Mouse (Mus musculus): ENCODE results near the gene Spats1. TPM values are rescaled to one million over a fixed set of nuclear protein-coding genes. Genes with fewer than 3 reads are reported as not detected.
"Not testable (repeated sequence)": the region's sequence is repeated elsewhere in the genome, so short reads cannot be mapped to it uniquely, and the experiment has no call there.

Spats1 gene
- polyA plus RNA-seq, 1 experiment from 2014 or later, result 0.52 TPM

DNA sequence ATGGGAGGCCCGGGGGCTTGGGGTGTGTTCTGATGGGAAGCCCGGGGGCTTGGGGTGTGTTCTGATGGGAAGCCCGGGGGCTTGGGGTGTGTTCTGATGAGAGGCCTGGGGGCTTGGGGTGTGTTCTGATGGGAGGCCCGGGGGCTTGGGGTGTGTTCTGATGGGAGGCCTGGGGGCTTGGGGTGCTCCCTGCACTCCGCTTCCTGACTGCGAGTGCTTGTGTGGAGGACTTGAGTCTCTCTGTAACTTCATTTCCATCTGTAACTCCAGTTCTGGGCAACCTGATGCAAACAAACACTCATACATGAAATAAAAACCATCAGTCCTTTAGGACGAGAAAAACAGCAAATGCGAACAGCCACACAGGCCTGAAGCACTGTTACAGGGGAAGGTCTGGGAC, 16.2 kb downstream of the Spats1 start:
- H3K9me3 ChIP-seq, result no peaks in the 10 kb centered on the region
- no peaks in the 10 kb centered on the region for H3K36me3 ChIP-seq
- H3K27ac ChIP-seq, result no peak overlapping the region
- H3K4me2 ChIP-seq, result no peak overlapping the region
- H3K9ac ChIP-seq, result no peak overlapping the region
- H3K4me3 ChIP-seq, result no peak overlapping the region
- H3K27me3 ChIP-seq, result no peaks in the 10 kb centered on the region
- H3K4me1 ChIP-seq, result no peaks in the 10 kb centered on the region
- 73% methylated on average over 8 of the region's 8 CpGs for WGBS
- no peak for ATAC-seq (ENCODE audit: borderline replicate concordance, extremely low read depth, low FRiP score, low TSS enrichment)

DNA sequence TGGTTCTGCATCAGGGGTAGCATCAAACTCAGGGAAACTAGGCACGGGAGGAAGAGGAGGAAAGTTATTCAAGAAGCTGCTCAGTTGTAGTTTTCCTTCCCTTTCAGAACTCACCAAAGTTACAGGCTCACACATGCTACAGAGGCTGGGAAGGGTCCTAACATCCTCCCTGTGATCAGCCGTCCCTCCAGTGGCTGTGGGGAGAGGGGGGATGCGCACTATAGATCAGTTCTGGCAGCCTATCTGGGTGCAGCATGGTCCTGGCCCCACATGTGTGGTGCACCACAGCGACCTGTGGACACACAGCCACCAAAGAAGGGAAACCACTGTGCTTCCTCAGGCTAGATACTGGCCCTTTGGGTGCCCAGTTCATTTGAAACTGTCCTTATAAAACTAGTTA, 16.7 kb downstream of the Spats1 start:
- 81% methylated on average over 4 of the region's 4 CpGs for WGBS
- Histone ChIP-seq H3K9me3 (no peaks in the 10 kb centered on the region), H3K4me3 (no peak overlapping the region), H3K4me2 (no peak overlapping the region), H3K27me3 (no peaks in the 10 kb centered on the region), H3K9ac (no peak overlapping the region), H3K4me1 (no peaks in the 10 kb centered on the region), H3K27ac (no peak overlapping the region), H3K36me3 (no peaks in the 10 kb centered on the region)
- ATAC-seq (ENCODE audit: borderline replicate concordance, extremely low read depth, low FRiP score, low TSS enrichment), result no peak

DNA sequence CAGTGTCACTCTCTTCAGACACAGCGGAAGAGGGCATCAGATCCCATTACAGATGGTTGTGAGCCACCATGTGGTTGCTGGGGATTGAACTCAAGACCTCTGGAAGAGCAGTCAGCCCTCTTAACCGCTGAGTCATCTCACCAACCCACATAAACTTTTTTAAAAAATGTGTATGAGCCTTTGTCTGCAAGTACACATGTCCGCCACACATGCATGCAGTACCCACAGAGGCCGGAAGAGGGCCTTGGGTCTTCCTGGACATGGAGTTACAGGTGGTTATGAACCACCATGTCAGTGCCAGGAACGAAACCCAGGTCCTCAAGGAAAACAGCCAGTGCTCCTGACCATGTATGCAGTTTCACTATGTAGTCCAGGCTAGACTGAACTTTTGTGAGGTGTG, 17.7 kb downstream of the Spats1 start:
- no peak overlapping the region for H3K27ac ChIP-seq
- H3K4me1 ChIP-seq, result no peaks in the 10 kb centered on the region
- no peaks in the 10 kb centered on the region for H3K9me3 ChIP-seq
- no peak overlapping the region for H3K9ac ChIP-seq
- H3K4me2 ChIP-seq, result no peak overlapping the region
- H3K4me3 ChIP-seq, result no peak overlapping the region
- H3K36me3 ChIP-seq, result no peaks in the 10 kb centered on the region
- H3K27me3 ChIP-seq, result no peaks in the 10 kb centered on the region
- no peak for ATAC-seq (ENCODE audit: borderline replicate concordance, extremely low read depth, low FRiP score, low TSS enrichment)
- 86% methylated on average over 5 of the region's 5 CpGs for WGBS

DNA sequence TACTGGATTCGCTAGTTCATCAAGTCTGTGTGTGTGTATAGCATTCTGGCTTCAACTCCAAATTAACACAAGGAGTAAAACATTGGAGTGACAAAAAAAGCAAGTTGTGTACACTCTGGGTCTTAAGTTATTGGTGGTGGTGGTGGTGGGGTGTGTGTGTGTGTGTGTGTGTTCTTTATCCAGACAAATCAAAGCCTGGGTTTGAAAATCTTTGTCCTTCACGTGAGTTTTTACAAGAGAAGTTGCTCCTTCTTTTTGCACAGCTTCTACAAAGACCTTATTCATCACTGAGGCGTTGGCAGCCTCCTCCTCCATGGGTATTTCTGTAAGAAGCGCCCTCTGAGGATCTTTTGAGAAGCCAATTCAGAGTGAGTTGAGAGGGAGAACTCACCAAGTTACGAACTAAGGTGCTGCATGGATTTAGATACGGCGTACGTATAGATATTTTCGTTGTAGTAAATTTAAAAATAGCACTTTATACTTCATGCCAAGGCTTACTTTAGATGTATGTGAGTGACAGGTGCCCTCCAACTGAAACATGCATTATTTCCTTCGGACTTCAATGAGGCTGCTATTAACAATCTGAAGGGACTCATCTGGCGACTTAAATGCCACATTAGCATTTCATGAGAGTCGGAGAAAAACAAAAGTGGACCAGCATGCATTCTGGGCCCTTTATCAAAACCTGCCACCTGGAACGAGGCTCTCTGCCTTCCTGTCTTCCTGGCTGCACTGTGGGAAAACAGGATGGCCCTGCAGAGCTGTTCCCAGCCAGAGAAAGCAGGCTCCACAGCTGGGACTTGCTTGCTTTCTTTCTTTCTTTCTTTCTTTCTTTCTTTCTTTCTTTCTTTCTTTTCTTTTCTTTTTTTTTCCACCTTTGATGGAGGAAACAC, 18.7 kb downstream of the Spats1 start:
- H3K9me3 ChIP-seq, result no peaks in the 10 kb centered on the region
- no peak for ATAC-seq (ENCODE audit: borderline replicate concordance, extremely low read depth, low FRiP score, low TSS enrichment)
- no peak overlapping the region for H3K4me3 ChIP-seq
- H3K4me1 ChIP-seq, result no peaks in the 10 kb centered on the region
- no peaks in the 10 kb centered on the region for H3K36me3 ChIP-seq
- H3K9ac ChIP-seq, result no peak overlapping the region
- H3K27ac ChIP-seq, result no peak overlapping the region
- 59% methylated on average over 13 of the region's 13 CpGs for WGBS
- H3K4me2 ChIP-seq, result no peak overlapping the region
- H3K27me3 ChIP-seq, result no peaks in the 10 kb centered on the region

DNA sequence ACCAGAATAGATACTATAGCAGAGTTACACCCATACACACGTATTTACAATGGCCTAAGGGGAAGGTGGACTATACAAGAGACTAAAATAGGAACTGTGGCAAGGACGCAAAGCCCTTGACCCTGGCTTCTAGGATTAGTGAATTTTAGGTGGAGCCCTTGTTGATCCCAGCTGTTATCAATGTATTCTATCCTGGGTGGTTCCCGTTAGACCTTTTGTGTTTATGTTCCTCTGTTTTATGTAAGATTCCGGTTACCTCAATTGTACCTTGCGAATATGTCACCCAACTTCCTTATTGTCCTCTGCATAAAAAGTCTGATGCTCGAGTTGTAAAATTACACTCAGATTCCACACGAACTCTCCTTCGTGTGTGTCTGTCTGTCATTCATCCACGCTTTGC, 19.4 kb downstream of the Spats1 start:
- not testable (repeated sequence) for H3K4me2 ChIP-seq; H3K9me3 ChIP-seq; H3K9ac ChIP-seq; H3K36me3 ChIP-seq; H3K27me3 ChIP-seq; H3K4me1 ChIP-seq; H3K27ac ChIP-seq; ATAC-seq (ENCODE audit: borderline replicate concordance, extremely low read depth, low FRiP score, low TSS enrichment); H3K4me3 ChIP-seq
- WGBS, result 80% methylated on average over 9 of the region's 9 CpGs

DNA sequence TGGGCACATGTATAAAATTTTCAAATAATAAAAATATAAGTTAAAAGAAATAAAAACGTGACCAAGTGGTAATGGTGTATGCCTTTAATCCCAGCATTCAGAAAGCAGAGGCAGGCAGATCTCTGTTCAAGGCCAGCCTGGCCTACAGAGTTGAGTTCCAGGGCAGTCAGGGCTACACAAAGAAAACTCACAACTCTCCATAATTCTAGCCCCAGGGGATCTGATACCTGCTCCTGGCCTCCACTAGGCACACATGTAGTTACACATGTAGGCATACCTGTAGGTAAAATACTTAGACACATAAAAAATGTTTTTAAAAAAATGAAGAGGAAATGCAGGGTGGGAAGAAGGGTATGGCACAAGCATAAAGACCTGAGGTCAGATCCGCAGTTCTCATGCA, 20.4 kb downstream of the Spats1 start:
- no peak overlapping the region for H3K4me2 ChIP-seq
- no peak overlapping the region for H3K4me3 ChIP-seq
- no peaks in the 10 kb centered on the region for H3K4me1 ChIP-seq
- 0 out of 2 replicates have a peak, but pooled peaks cover under 1% of the 10 kb centered on the region for H3K36me3 ChIP-seq
- 84% methylated on average over 2 of the region's 2 CpGs for WGBS
- H3K27ac ChIP-seq, result no peak overlapping the region
- H3K9ac ChIP-seq, result no peak overlapping the region
- no peak for ATAC-seq (ENCODE audit: borderline replicate concordance, extremely low read depth, low FRiP score, low TSS enrichment)
- no peaks in the 10 kb centered on the region for H3K9me3 ChIP-seq
- no peaks in the 10 kb centered on the region for H3K27me3 ChIP-seq

DNA sequence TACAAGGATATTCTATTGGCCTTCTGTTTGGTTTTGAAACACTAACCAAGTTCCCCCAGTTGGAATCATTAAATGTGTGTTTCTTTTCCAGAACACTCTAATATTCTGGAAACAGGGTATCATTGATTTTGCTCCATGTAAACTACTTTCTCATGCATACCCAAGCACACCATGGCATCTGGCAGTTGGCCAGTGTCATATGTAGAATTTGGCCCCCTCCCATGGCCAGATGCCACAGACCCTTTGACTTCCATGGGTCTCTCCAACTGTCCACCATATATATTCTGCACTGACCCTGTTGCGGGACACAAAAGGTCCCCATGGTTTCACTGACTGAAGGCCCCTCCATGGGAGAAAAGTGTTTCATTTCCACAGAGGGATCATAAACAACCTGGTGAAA, 22.9 kb downstream of the Spats1 start:
- WGBS, result 88% methylated on average over 1 of the region's 1 CpGs
- H3K27me3 ChIP-seq, result no peaks in the 10 kb centered on the region
- no peak overlapping the region for H3K9ac ChIP-seq
- H3K4me2 ChIP-seq, result no peak overlapping the region
- H3K9me3 ChIP-seq, result no peaks in the 10 kb centered on the region
- ATAC-seq (ENCODE audit: borderline replicate concordance, extremely low read depth, low FRiP score, low TSS enrichment), result no peak
- H3K4me1 ChIP-seq, result no peaks in the 10 kb centered on the region
- H3K36me3 ChIP-seq, result 0 out of 2 replicates have a peak, but pooled peaks cover 4% of the 10 kb centered on the region
- H3K27ac ChIP-seq, result no peak overlapping the region
- no peak overlapping the region for H3K4me3 ChIP-seq

DNA sequence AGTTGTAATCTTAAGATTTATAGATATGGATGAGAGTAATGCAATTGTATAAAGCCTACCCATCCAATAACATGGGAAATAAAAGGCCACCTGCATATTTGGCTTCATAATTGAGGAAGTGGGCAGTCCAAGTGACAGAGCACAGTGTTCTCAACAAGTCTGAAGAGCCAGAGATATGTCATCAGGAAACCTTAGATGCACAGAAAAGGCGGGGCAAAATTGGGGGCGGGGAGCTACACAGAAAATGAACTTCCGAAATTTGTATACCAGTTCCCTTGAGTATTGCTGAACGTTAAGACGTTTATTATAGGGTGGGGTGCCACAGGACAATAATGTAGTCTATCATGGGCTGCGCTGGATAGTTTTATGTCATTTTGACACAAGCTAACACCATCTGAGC, 25.1 kb downstream of the Spats1 start:
- no peak overlapping the region for H3K9ac ChIP-seq
- no peak overlapping the region for H3K4me2 ChIP-seq
- H3K27me3 ChIP-seq, result no peaks in the 10 kb centered on the region
- H3K36me3 ChIP-seq, result 0 out of 2 replicates have a peak, but pooled peaks cover 4% of the 10 kb centered on the region
- H3K9me3 ChIP-seq, result no peaks in the 10 kb centered on the region
- no peak for ATAC-seq (ENCODE audit: borderline replicate concordance, extremely low read depth, low FRiP score, low TSS enrichment)
- WGBS, result 91% methylated on average over 6 of the region's 6 CpGs
- H3K4me3 ChIP-seq, result no peak overlapping the region
- H3K27ac ChIP-seq, result no peak overlapping the region
- H3K4me1 ChIP-seq, result no peaks in the 10 kb centered on the region

DNA sequence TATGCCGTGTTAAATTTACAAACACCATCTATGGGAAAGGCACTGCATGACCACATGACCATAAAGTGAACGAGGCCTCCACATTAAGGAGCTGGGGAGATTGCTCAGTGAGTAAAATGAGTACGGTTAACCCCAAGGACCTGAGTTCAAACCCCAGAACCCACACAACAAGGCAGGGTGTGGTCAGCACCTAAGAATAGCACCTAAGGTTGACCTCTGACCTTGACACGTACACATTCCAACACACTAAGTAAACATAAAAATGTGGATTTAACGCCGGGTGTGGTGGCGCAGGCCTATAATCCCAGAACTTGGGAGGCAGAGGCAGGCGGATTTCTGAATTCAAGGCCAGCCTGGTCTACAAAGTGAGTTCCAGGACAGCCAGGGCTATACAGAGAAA, 25.6 kb downstream of the Spats1 start:
- H3K4me2 ChIP-seq, result no peak overlapping the region
- WGBS, result 90% methylated on average over 8 of the region's 8 CpGs
- no peaks in the 10 kb centered on the region for H3K9me3 ChIP-seq
- 0 out of 2 replicates have a peak, but pooled peaks cover 4% of the 10 kb centered on the region for H3K36me3 ChIP-seq
- H3K4me3 ChIP-seq, result no peak overlapping the region
- no peak overlapping the region for H3K9ac ChIP-seq
- no peak overlapping the region for H3K27ac ChIP-seq
- H3K4me1 ChIP-seq, result no peaks in the 10 kb centered on the region
- no peak for ATAC-seq (ENCODE audit: borderline replicate concordance, extremely low read depth, low FRiP score, low TSS enrichment)
- no peaks in the 10 kb centered on the region for H3K27me3 ChIP-seq

DNA sequence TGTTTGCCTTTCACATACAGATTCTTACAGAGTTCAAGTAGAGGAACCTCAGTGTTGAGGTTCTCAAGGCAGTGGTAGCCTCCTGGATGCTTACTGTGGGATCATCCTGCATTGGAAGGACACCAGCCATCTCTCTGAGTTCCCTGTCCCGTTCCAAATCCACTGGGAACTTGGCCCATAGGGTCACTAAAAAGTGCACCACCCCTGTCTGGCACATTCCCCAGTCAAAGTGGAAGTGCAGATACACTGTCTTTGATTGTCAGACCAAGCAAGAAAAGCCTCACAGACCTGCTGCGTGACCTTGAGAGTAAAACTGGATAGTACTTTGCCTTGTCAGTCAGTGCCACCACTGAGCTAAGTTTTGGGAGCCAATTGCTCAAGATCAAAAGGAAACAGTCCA, 28.2 kb downstream of the Spats1 start:
- H3K27ac ChIP-seq, result no peak overlapping the region
- no peaks in the 10 kb centered on the region for H3K27me3 ChIP-seq
- ATAC-seq (ENCODE audit: borderline replicate concordance, extremely low read depth, low FRiP score, low TSS enrichment), result no peak
- H3K4me3 ChIP-seq, result no peak overlapping the region
- no peak overlapping the region for H3K9ac ChIP-seq
- 75% methylated on average over 2 of the region's 2 CpGs for WGBS
- no peaks in the 10 kb centered on the region for H3K9me3 ChIP-seq
- no peaks in the 10 kb centered on the region for H3K4me1 ChIP-seq
- no peak overlapping the region for H3K4me2 ChIP-seq
- H3K36me3 ChIP-seq, result 0 out of 2 replicates have a peak, but pooled peaks cover 4% of the 10 kb centered on the region

DNA sequence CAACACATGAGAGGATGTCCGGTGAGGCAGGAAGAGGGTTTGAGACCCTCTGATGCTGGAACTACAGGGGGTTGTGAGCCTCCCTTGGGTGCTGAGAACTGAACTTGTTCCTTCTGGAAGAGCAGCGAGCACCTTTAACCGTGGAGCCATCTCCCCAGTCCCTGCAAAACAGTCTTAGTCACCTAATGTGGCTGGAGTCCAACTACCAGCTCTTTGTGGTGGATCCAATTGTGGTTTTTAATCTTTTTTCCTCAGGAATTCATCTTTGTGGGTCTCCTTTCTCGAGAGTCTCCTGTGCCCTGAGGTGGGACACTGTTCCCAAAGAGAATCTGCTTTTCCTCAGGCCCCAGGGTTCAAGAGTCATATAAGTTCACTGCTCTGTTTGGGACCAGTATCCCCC, 29.3 kb downstream of the Spats1 start:
- no peak for ATAC-seq (ENCODE audit: borderline replicate concordance, extremely low read depth, low FRiP score, low TSS enrichment)
- no peak overlapping the region for H3K4me3 ChIP-seq
- WGBS, result 71% methylated on average over 4 of the region's 4 CpGs

DNA sequence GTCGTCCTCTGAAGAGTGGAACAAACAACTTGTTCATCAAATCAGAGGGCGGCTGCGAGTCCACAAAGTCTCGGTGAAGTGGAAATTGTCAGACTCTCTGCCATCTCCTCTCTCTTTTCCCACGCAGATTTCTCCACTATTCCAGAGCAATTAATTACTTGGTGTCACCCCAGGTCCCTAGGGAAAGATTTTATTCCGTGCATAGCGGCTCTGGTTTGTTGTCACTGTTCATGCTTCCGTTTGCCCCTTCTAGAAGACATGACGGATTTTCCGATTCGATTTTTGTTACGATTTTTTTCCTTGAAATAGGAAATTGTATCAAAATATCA, 41.0 kb downstream of the Spats1 start:
- ATAC-seq (ENCODE audit: borderline replicate concordance, extremely low read depth, low FRiP score, low TSS enrichment), result no peak
- H3K27ac ChIP-seq, result peak overlapping the region; percentile 97
- WGBS, result 6% methylated on average over 12 of the region's 12 CpGs
- no peaks in the 10 kb centered on the region for H3K9me3 ChIP-seq
- H3K9ac ChIP-seq, result peak overlapping the region; percentile 55
- H3K4me2 ChIP-seq, result peak overlapping the region; percentile 70
- H3K27me3 ChIP-seq, result no peaks in the 10 kb centered on the region
- 0 out of 2 replicates have a peak, but pooled peaks cover 5% of the 10 kb centered on the region for H3K36me3 ChIP-seq
- H3K4me1 ChIP-seq, result peaks cover 21% of the 10 kb centered on the region
- peak overlapping the region; percentile 86 for H3K4me3 ChIP-seq

More for the DNA sequence above, 29.3 kb downstream of the Spats1 start:
- Histone ChIP-seq H3K27ac (no peak overlapping the region), H3K36me3 (0 out of 2 replicates have a peak, but pooled peaks cover 4% of the 10 kb centered on the region), H3K9ac (no peak overlapping the region), H3K4me2 (no peak overlapping the region), H3K9me3 (no peaks in the 10 kb centered on the region), H3K4me1 (no peaks in the 10 kb centered on the region), H3K27me3 (no peaks in the 10 kb centered on the region)
